Mouse (Mus musculus): ENCODE results near the gene Cpsf4.
A peak's percentile ranks its signal among the peaks of the same experiment; 100 is the strongest.
"Not testable (repeated sequence)": the region's sequence is repeated elsewhere in the genome, so short reads cannot be mapped to it uniquely, and the experiment has no call there.

The Cpsf4 gene

GRCm38 (mm10) chr5:145178461-145178980 is 11.5 kb downstream of the Cpsf4 start:
- DNase-seq (ENCODE audit: low spot score in 2 of 2) = no peak

- DNase-seq (ENCODE audit: low spot score in 2 of 2) = no peak
Observed at GRCm38 (mm10) chr5:145185244-145185643, 18.2 kb downstream of the Cpsf4 start.

- no peak for DNase-seq (ENCODE audit: low spot score in 2 of 2)
Observed at GRCm38 (mm10) chr5:145189416-145189815, 22.4 kb downstream of the Cpsf4 start.

- DNase-seq (ENCODE audit: low spot score in 2 of 2) = no peak
Observed at GRCm38 (mm10) chr5:145190373-145190772, 23.4 kb downstream of the Cpsf4 start.

DNA sequence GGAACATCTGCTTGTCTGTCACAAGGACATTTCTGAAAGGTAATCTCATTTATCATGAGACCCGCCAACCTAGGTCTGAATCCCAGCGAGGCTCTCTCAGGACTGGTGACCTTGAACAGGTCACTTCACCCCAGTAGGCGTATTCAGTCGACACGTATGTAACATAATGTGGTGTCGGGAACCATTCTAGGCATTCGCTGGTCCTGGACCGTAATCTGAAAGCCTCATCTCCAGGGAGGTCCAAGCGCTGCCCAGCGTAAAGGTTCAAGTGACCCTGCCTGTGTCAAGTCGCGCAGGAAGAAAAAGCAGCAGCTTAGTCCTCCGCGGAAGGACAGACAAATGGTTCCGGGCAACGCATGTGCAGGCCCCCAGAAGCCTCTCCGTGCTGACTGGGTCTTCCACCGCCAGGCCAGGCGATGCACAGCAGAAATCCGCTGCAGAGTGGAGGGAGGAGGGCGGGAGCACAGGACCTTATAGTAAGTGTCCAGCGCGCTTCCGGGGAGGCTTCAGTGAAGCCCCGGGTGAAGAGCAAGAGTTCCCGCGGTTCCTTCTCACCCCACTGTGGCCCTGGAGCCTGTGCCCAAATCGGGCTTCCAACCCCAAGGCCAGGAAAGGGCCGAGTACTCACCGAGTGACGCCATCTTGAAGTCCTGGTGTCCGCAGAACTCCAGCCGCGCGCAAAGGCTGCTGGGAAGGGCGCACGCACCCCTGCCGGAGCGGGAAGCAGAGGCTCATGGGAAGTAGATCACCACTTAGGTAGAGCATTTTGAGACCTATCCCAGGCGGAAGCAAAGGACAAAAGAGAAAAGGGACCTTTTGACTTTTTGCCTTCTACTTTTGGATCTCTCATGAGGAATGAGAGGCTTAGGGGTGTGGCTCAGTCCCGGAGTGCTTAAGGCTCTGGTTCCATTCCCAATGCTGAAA is 24.1 kb downstream of the Cpsf4 start:
- DNase-seq (ENCODE audit: low spot score in 2 of 2) = peak; percentile 79 to 84

DNA sequence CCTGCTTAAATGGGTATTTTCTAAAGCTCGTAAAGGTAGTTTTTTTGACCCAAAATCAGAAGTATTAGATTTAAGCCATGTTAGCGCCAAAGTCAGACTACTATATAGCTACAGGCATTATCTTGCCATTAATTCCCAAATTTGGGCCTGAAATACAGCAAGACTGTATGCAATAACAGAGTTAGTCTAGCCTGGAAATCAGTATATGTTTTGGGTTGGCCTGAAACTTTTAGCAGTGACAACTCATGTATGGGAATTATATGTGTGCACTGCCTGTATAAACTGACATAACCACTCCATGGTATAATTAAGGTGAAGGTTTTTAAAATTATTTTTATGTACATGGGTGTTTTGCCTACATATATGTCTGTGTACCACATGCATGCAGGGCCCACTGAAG is 24.9 kb downstream of the Cpsf4 start, which contains the start of gene Atp5j2:
Gene Atp5j2, minus strand, starts transcription at position 101 of the 400 bp plus-strand sequence.
- no peak for DNase-seq (ENCODE audit: low spot score in 2 of 2)

DNA sequence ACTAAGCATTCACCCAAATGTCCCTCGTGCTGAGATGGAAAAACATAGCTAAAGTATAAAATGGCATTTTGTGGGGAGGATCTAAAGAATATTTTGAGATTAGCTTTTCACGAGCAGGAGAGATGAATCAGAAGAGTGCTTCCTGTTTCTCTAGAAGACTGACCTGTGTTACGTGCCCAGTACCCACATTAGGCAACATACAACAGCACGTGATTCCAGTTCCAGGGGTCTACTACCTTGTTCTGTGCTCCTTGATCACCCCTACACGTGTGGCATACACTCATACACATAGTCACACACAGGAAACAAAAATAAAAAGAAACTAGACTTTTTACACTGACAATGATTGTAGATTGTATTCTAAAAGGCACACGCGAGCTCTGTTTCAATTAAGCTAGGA is 33.4 kb downstream of the Cpsf4 start:
- DNase-seq (ENCODE audit: low spot score in 2 of 2) = no peak

DNA sequence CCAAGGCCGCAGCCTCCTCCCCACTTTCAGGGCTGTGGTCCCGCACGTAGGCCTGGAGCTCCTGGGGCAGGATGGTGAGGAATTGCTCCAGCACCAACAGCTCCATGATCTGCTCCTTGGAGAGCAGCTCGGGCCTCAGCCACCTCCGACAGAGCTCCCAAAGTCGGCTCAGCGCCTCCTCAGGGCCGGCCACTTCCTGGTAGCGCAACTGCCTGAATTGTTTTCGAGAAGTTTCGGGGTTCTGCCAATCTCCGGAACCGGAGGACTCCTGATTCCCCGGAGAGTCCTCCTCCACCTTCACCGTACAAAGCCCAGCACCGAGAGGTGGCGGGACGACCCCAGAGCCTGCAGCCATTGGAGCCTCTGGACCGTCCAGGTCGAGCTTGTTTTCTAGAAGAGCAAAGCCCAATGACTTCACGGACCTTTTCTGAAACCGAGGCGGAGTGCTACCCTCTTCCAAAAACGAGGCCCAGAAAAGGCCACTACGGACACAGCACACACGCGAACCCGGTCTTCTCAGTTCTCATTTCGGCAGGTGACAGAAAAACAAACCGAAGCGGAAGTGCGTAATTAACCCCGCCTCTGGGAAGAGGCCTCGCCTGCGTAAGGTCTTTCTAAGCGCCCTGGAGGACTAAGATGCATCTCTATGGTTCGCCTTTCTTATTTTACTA is 34.4 kb downstream of the Cpsf4 start, which contains the start of gene Zkscan14:
Gene Zkscan14, minus strand, starts transcription at position 548 of the 671 bp plus-strand sequence.
- peak; percentile 38 to 50 for DNase-seq (ENCODE audit: low spot score in 2 of 2)

GRCm38 (mm10) chr5:145202446-145202845 is 35.4 kb downstream of the Cpsf4 start:
- no peak for DNase-seq (ENCODE audit: low spot score in 2 of 2)

GRCm38 (mm10) chr5:145203936-145204691 is 37.1 kb downstream of the Cpsf4 start, which contains the start of gene Zkscan5:
Gene Zkscan5, plus strand, starts transcription at chr5:145204562.
- DNase-seq (ENCODE audit: low spot score in 2 of 2) = peak; percentile 94 to 98

DNA sequence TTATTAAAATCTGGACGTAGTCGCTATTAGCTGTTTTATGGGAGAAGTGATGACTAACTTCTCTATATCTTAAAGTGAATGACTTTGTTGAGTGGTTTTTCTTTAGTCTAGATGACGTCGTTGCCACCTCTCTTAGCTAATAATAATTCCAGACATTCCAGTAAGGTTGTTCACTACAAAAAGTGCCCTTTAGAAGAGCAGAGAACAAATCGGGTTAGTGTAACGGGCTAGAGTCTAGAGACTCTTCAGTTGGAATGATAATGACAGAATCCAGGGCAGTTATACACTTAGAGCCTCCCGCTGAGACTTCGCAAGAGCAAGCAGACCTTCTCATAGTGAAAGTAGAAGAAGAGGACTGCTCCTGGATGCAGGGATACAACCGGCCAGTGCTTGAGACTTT is 38.0 kb downstream of the Cpsf4 start:
- no peak for DNase-seq (ENCODE audit: low spot score in 2 of 2)

DNA sequence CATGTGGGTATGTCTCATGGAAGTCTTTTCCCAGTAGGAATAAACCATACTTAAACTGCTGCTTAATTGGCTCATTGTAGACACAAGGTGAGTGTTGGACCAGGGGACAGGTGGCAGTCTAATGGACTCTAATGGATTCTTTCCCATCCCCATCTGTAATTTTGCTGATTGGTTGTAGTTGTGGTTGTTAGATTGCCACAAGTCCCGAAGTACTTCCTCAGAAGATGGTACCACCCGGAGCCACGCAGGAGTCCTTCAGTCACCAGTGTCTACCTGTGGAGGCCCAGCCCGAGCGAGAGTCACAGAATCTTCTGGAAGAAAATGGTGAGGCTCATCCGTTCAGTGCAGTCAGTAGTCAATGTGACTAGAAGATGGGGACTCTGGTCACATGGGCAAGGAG is 40.4 kb downstream of the Cpsf4 start:
- no peak for DNase-seq (ENCODE audit: low spot score in 2 of 2)

- no peak for DNase-seq (ENCODE audit: low spot score in 2 of 2)
Observed at GRCm38 (mm10) chr5:145207954-145208353, 40.9 kb downstream of the Cpsf4 start.

- DNase-seq (ENCODE audit: low spot score in 2 of 2) = not testable (repeated sequence)
Observed at GRCm38 (mm10) chr5:145208391-145208790, 41.4 kb downstream of the Cpsf4 start.

DNA sequence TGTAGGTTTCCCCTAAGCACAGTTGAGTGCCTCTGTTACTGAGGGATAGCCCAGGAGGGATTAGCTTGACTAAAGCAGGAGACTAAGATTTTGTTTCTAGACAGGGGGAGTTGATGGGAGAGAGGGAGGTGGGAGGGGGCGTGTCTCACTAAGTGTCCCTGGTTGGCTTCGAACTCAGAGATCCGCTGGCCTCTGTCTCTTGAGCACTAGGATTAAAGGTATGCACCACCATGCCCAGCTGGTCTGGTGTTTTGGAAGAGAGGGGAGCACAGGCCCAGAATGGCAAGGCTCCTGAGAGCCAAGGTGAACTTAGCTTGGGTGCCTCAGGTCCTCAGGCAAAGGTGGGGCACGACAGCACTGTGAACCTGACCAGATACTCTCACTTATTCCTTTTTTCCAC is 44.3 kb downstream of the Cpsf4 start:
- no peak for DNase-seq (ENCODE audit: low spot score in 2 of 2)

- no peak for DNase-seq (ENCODE audit: low spot score in 2 of 2)
Observed at GRCm38 (mm10) chr5:145212216-145212615, 45.2 kb downstream of the Cpsf4 start.

DNA sequence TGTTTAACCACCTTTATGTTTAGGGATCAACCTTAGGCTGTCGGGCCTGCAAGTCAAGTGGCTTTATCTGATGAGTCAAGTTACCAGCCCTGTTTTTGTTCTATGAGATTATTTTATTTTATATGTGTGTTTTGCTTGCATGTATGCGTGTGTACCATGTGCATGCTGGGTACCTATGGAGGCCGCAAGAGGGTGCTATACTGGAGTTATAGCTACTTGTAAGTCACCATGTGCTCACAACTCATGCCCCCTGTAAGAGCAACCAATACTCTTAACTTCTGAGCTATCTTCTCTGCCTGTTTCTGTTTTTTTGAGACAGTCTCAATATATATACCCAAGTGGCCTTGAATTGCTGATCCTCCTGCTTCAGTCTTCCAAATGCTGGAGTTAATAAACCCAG is 46.5 kb downstream of the Cpsf4 start:
- DNase-seq (ENCODE audit: low spot score in 2 of 2) = no peak

DNA sequence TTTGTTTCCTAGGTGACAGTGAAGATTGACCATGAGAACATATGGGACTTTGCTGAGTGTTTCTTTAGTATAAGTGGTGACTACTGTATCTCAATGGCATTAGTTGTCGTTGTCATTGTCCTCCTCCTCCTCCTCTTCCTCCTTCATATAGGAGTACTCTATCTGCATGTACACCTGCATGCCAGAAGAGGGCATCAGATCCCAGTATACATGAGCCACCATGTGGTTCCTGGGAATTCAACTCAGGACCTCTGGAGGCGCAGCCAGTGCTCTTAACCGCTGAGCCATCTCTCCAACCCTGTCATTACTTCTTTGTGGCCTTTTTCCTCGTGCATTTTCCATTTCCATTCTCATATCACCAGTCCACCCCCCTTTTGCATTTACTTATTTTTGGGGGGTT is 47.7 kb downstream of the Cpsf4 start:
- DNase-seq (ENCODE audit: low spot score in 2 of 2) = no peak

GRCm38 (mm10) chr5:145217746-145218145 is 50.7 kb downstream of the Cpsf4 start:
- no peak for DNase-seq (ENCODE audit: low spot score in 2 of 2)

- no peak for DNase-seq (ENCODE audit: low spot score in 2 of 2)
Observed at GRCm38 (mm10) chr5:145218206-145218605, 51.2 kb downstream of the Cpsf4 start.

DNA sequence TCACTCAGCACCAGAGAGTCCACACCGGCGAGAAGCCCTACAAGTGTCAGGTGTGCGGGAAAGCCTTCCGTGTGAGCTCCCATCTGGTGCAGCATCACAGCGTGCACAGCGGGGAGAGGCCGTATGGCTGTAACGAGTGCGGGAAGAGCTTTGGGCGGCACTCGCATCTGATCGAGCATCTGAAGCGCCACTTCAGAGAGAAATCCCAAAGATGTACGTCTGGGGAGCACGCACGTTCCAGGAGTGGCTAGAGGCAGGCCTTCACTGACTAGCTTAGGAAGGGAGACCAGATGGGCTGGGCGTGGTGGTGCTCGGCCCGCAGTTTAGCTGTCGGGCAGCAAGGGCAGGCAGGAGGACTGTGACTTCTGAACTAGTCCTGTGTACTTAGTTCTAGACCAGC is 51.7 kb downstream of the Cpsf4 start:
- no peak for DNase-seq (ENCODE audit: low spot score in 2 of 2)

- DNase-seq (ENCODE audit: low spot score in 2 of 2) = no peak
Observed at GRCm38 (mm10) chr5:145219981-145220380, 53.0 kb downstream of the Cpsf4 start.
